Mouse (Mus musculus): Measurements from ENCODE around the gene Hes1.

- TF ChIP-seq CTCF (IDR thresholded peaks at IDR 0.05; ENCODE audit: low read depth) (peak; percentile 18; the same call in 1 of the 2 replicates), EP300 (optimal IDR thresholded peaks at IDR 0.05) (no peak)
Measured at GRCm38 (mm10) chr16:30104363-30104762, 40.2 kb downstream of the Hes1 start.

Measured in stomach, postnatal 0 days (tissue).